9 mouse cellular contexts compared by ENCODE assay signal in genomic region chr4:107250494-107250893, GRCm38 (mm10). TPM values are rescaled to one million over a fixed set of nuclear protein-coding genes. Genes with fewer than 3 reads are reported as not detected.
DNase-seq lines count a peak whose midpoint lies in the region; ATAC-seq and TF ChIP-seq lines count a peak whose summit lies in the region.
"Had no signal": no experiment of that assay in that cellular context is flagged by ENCODE, and none has a peak within 500 bp of the region (broad histone marks: within the 10 kb centered on the region; RNA-seq: fewer than 3 reads in every experiment).

No protein-coding gene starts in this region.

- ATAC-seq in liver, postnatal 0 days, result no peak

- no peaks in the 10 kb centered on the region for H3K36me3 ChIP-seq in ES-E14 (ENCODE audit: control insufficient read depth, insufficient read depth, low read length, poor library complexity, severe bottlenecking)
- no peaks in the 10 kb centered on the region for H3K36me3 ChIP-seq in liver, postnatal 0 days (replicated peaks; ENCODE audit: insufficient read depth, low read length)

- no peak overlapping the region for H3K4me2 ChIP-seq in liver, postnatal 0 days (ENCODE audit: low read depth, low read length)
- H3K4me2 ChIP-seq: midbrain, embryonic 12.5 days had no signal

- H3K4me1 ChIP-seq in ES-E14 (ENCODE audit: control insufficient read depth in 2 of 2, insufficient read depth in 2 of 2, low read length in 2 of 2, poor library complexity in 1 of 2), result 0 out of 4 replicates have a peak, but pooled peaks cover 0 to 3% of the 10 kb centered on the region in 2 experiments
- H3K4me1 ChIP-seq in bone marrow macrophage, adult 2 months (ENCODE audit: control insufficient read depth, insufficient read depth, low read length), result peaks cover 11% of the 10 kb centered on the region
- H3K4me1 ChIP-seq in liver, postnatal 0 days (ENCODE audit: insufficient read depth), result peaks cover 14% of the 10 kb centered on the region; the same call in 1 of the 2 replicates

- TF ChIP-seq CTCF in bone marrow macrophage, adult 2 months (IDR thresholded peaks at IDR 0.05; ENCODE audit: low read depth, low read length), result 0 out of 2 replicates have a peak, but pooled peaks have one; percentile 19
- peak; percentile 82 for TF ChIP-seq CTCF in liver, postnatal 0 days (IDR thresholded peaks at IDR 0.05; ENCODE audit: low read depth)

- in situ Hi-C loops in ES-E14 (cut with MboI; ENCODE audit: low sequenced_read_pairs in 2 of 2, unreplicated experiment in 2 of 2), result no loop called here

- no peak overlapping the region for H3K4me3 ChIP-seq in ES-E14 (ENCODE audit: insufficient read depth in 1 of 2, low read depth in 1 of 2, low read length in 2 of 2, poor library complexity in 1 of 2, severe bottlenecking in 1 of 2)
- no peak overlapping the region for H3K4me3 ChIP-seq in bone marrow macrophage, adult 2 months (ENCODE audit: insufficient read depth, low read length)
- H3K4me3 ChIP-seq in liver, postnatal 0 days (ENCODE audit: low read depth, low read length), result no peak overlapping the region
- H3K4me3 ChIP-seq: midbrain, embryonic 12.5 days had no signal

- H3K27me3 ChIP-seq in liver, postnatal 0 days (ENCODE audit: insufficient read depth, low read length), result no peaks in the 10 kb centered on the region
- H3K27me3 ChIP-seq: midbrain, embryonic 12.5 days had no signal

- no peaks in the 10 kb centered on the region for H3K9me3 ChIP-seq in ES-E14 (ENCODE audit: control insufficient read depth, insufficient read depth, low read depth, low read length)
- no peaks in the 10 kb centered on the region for H3K9me3 ChIP-seq in liver, postnatal 0 days (ENCODE audit: low read length)
- H3K9me3 ChIP-seq: midbrain, embryonic 12.5 days had no signal

- 25% methylated on average over 4 of the region's 4 CpGs for WGBS in liver, postnatal 0 days (ENCODE audit: insufficient replicate concordance)

- no peak for TF ChIP-seq POLR2A in bone marrow macrophage, adult 2 months (IDR thresholded peaks at IDR 0.05; ENCODE audit: borderline replicate concordance, low read depth, low read length)

- DNase-seq in layer of hippocampus, adult 11-12 months (ENCODE audit: low spot score), result peak; percentile 70
- DNase-seq in layer of hippocampus, postnatal 25 days (ENCODE audit: extremely low spot score in 1 of 2, low spot score in 1 of 2), result no peak
- peak; percentile 29 for DNase-seq in ES-E14 (ENCODE audit: low read depth, low spot score)
- peak; percentile 45 for DNase-seq in forelimb bud, embryonic 11.5 days (ENCODE audit: low read depth, low spot score)
- DNase-seq in liver, postnatal 0 days, result peak; percentile 21
- peak; percentile 28 to 71 for DNase-seq in thymus, postnatal 10 days (ENCODE audit: low spot score in 2 of 2)
- no peak for DNase-seq in ovary, postnatal 36 days (ENCODE audit: low spot score)

- TF ChIP-seq EP300 in liver, postnatal 0 days (IDR thresholded peaks at IDR 0.05; ENCODE audit: low read depth), result no peak

- no peak overlapping the region for H3K27ac ChIP-seq in ES-E14 (ENCODE audit: insufficient read depth, low read depth, low read length, poor library complexity, severe bottlenecking)
- no peak overlapping the region for H3K27ac ChIP-seq in bone marrow macrophage, adult 2 months (ENCODE audit: insufficient read depth, low read depth, low read length)
- H3K27ac ChIP-seq in liver, postnatal 0 days (ENCODE audit: low read depth), result no peak overlapping the region
- H3K27ac ChIP-seq: midbrain, embryonic 12.5 days had no signal

- H3K9ac ChIP-seq in ES-E14 (ENCODE audit: insufficient read depth, low read depth, low read length, poor library complexity, severe bottlenecking), result no peak overlapping the region
- no peak overlapping the region for H3K9ac ChIP-seq in liver, postnatal 0 days (replicated peaks)
- H3K9ac ChIP-seq: midbrain, embryonic 12.5 days had no signal

TF ChIP-seq in ES-E14, 5 proteins besides CTCF, POLR2A, EP300 and RAD21:
- TF ChIP-seq CHD2 (IDR thresholded peaks at IDR 0.05; ENCODE audit: low read depth, low read length) (no peak), HCFC1 (IDR thresholded peaks at IDR 0.05; ENCODE audit: borderline replicate concordance, insufficient read depth, low read length) (no peak), ZC3H11A (IDR thresholded peaks at IDR 0.05; ENCODE audit: borderline replicate concordance, low read depth, low read length) (no peak), MAFK (IDR thresholded peaks at IDR 0.05; ENCODE audit: insufficient read depth, low read depth, low read length) (no peak), ZNF384 (IDR thresholded peaks at IDR 0.05; ENCODE audit: low read depth, low read length) (no peak)

RNA-seq across cellular contexts. Expression of gene Lrrc42, which starts 2.8 kb away (rescaled TPM):
- total RNA-seq in layer of hippocampus, postnatal 25 days (2021), result 10 to 100 TPM; 33.2 to 40.4 TPM
- total RNA-seq in ES-E14 (2012; rRNA removed), result 14.4 and 24.0 TPM in 2 replicates
- polyA plus RNA-seq in bone marrow macrophage, adult 2 months (2012; ENCODE audit: insufficient read depth, insufficient read length, missing spikeins), result 16.1 and 16.8 TPM in 2 replicates
- polyA plus RNA-seq in liver, postnatal 0 days (2015; fragmentation: Nextera tagmentation; extraction: Ambion mirVana), result 15.0 and 15.9 TPM in 2 replicates

RNA-seq across cellular contexts. Expression of gene Hspb11, which starts 2.9 kb away (rescaled TPM):
- 10 to 100 TPM; 24.0 to 25.9 TPM for total RNA-seq in layer of hippocampus, postnatal 25 days (2021)
- 6.4 and 9.4 TPM in 2 replicates for total RNA-seq in ES-E14 (2012; rRNA removed)
- polyA plus RNA-seq in bone marrow macrophage, adult 2 months (2012; ENCODE audit: insufficient read depth, insufficient read length, missing spikeins), result 21.1 and 27.3 TPM in 2 replicates
- 17.4 and 18.1 TPM in 2 replicates for polyA plus RNA-seq in liver, postnatal 0 days (2015; fragmentation: Nextera tagmentation; extraction: Ambion mirVana)

RNA-seq across cellular contexts. Expression of gene Ldlrad1, which starts 41.5 kb away (rescaled TPM):
- total RNA-seq in layer of hippocampus, postnatal 25 days (2021), result not detected
- not detected in 2 replicates for total RNA-seq in ES-E14 (2012; rRNA removed)
- not detected in 2 replicates for polyA plus RNA-seq in bone marrow macrophage, adult 2 months (2012; ENCODE audit: insufficient read depth, insufficient read length, missing spikeins)
- not detected in 2 replicates for polyA plus RNA-seq in liver, postnatal 0 days (2015; fragmentation: Nextera tagmentation; extraction: Ambion mirVana)
- polyA plus RNA-seq: midbrain, embryonic 12.5 days had no signal

RNA-seq across cellular contexts. Expression of gene Dio1, which starts 56.5 kb away (rescaled TPM):
- not detected for total RNA-seq in layer of hippocampus, postnatal 25 days (2021)
- total RNA-seq in ES-E14 (2012; rRNA removed), result not detected in 2 replicates
- polyA plus RNA-seq in bone marrow macrophage, adult 2 months (2012; ENCODE audit: insufficient read depth, insufficient read length, missing spikeins), result not detected in 2 replicates
- 6.0 and 10.3 TPM in 2 replicates for polyA plus RNA-seq in liver, postnatal 0 days (2015; fragmentation: Nextera tagmentation; extraction: Ambion mirVana)
- polyA plus RNA-seq: midbrain, embryonic 12.5 days had no signal

Comparison
In these comparisons a context has a peak if more than half of its experiments do, and no peak if none do; other contexts are left out.
1. DNase-seq: peak in layer of hippocampus, adult 11-12 months (single experiment), ES-E14 (single experiment), forelimb bud, embryonic 11.5 days (single experiment), liver, postnatal 0 days (single experiment) and thymus, postnatal 10 days (2 of 2); none in layer of hippocampus, postnatal 25 days (0 of 2) and ovary, postnatal 36 days (single experiment).